Mouse (Mus musculus) hindbrain, embryonic 15.5 days (tissue): ENCODE results near the gene Napb. TPM values are rescaled to one million over a fixed set of nuclear protein-coding genes. Genes with fewer than 3 reads are reported as not detected.

Experiments used
- polyA plus RNA-seq: library from polyadenylated mRNA; unstranded; fragments of >200 nt; fragmentation: Nextera tagmentation; extraction: Ambion mirVana; gene quantifications from 2 replicates; pipeline ENCODE4 v1.2.1, GENCODE M21; 2015

Gene Napb
- polyA plus RNA-seq, 1 experiment from 2014 or later: 84.2 TPM

Other genes with a start within 250 kb of the Napb start
- 42.2 and 42.4 TPM in 2 replicates for gene Nxt1, start 59.9 kb downstream of the Napb start, polyA plus RNA-seq
- gene Gzf1, start 51.4 kb downstream of the Napb start, polyA plus RNA-seq: 13.9 and 16.3 TPM in 2 replicates
- gene Cstl1, start 17.9 kb upstream of the Napb start, polyA plus RNA-seq: not detected in 2 replicates
- gene Cst11, start 39.0 kb upstream of the Napb start, polyA plus RNA-seq: not detected in 2 replicates
- gene 8030411F24Rik, start 49.5 kb upstream of the Napb start, polyA plus RNA-seq: not detected in 2 replicates
- not detected in 2 replicates for gene Cst12, start 56.9 kb upstream of the Napb start, polyA plus RNA-seq
- gene Cst8, start 66.3 kb upstream of the Napb start, polyA plus RNA-seq: not detected in 2 replicates
- gene Cst13, start 87.6 kb upstream of the Napb start, polyA plus RNA-seq: not detected in 2 replicates
- not detected in 2 replicates for gene Cst9, start 102.7 kb upstream of the Napb start, polyA plus RNA-seq
- gene 9230104L09Rik, start 132.6 kb upstream of the Napb start, polyA plus RNA-seq: not detected in 2 replicates
- 672 and 703 TPM in 2 replicates for gene Cst3, start 143.2 kb upstream of the Napb start, polyA plus RNA-seq